ENCODE assay signal across 8 mouse cellular contexts in the genomic region with DNA sequence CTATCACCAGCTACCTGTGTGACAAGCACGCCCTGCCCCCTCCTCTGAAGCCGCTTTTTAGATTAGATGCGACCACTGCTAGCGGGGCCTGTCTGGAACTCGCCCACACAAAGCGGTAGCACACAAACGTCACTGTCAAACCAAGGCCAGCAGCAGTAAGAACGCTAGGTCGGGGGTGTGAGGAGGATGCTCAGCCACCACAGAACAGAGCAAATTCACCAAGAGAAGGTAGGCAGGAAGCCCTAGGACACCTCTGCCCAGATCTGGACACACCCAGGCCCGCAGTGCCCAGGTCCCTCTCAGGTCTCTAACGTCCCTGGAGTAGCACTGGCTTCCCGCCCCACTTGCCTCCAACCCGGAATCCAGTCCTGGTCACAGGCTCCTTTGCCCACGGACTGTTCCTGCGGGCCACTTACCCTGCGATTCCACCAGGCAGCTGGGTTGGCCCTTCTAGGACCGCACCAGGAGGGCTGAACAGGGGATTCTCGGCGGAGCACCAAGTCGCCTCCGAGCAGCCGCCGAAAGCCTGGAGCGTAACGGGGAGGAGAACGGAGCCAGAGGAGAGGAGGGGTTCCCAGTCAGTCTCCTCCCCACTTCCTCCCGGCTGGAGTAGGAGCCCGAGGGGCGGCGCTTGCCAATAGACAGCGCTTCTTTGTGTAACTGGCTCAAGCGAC. TPM values are rescaled to one million over a fixed set of nuclear protein-coding genes. Genes with fewer than 3 reads are reported as not detected.
DNase-seq lines count a peak whose midpoint lies in the region; ATAC-seq and TF ChIP-seq lines count a peak whose summit lies in the region.

No protein-coding gene starts in this region.

- WGBS in cerebellum, adult 2 months = under 1% methylated on average over 32 of the region's 32 CpGs
- WGBS in forebrain, postnatal 0 days = 2% methylated on average over 32 of the region's 32 CpGs
- under 1% methylated on average over 32 of the region's 32 CpGs for WGBS in liver, embryonic 15.5 days (ENCODE audit: insufficient replicate concordance)
- WGBS in neural tube, embryonic 13.5 days = under 1% methylated on average over 32 of the region's 32 CpGs

- peaks cover 4% of the 10 kb centered on the region for H3K4me1 ChIP-seq in cerebellum, adult 2 months (ENCODE audit: control insufficient read depth, insufficient read depth, low read length)
- H3K4me1 ChIP-seq in forebrain, postnatal 0 days (ENCODE audit: insufficient read depth) = 0 out of 2 replicates have a peak, but pooled peaks cover 7% of the 10 kb centered on the region
- peaks cover 25% of the 10 kb centered on the region for H3K4me1 ChIP-seq in liver, embryonic 15.5 days (replicated peaks)
- H3K4me1 ChIP-seq in neural tube, embryonic 13.5 days (replicated peaks) = peaks cover 35% of the 10 kb centered on the region

- H3K36me3 ChIP-seq in forebrain, postnatal 0 days (ENCODE audit: insufficient read depth) = 0 out of 2 replicates have a peak, but pooled peaks cover 4% of the 10 kb centered on the region
- no peaks in the 10 kb centered on the region for H3K36me3 ChIP-seq in liver, embryonic 15.5 days (replicated peaks)
- H3K36me3 ChIP-seq in neural tube, embryonic 13.5 days = peaks cover 24% of the 10 kb centered on the region

- peak overlapping the region; percentile 93 for H3K27ac ChIP-seq in cerebellum, adult 2 months (ENCODE audit: insufficient read depth, low read length)
- peak overlapping the region; percentile 92 for H3K27ac ChIP-seq in forebrain, postnatal 0 days (ENCODE audit: low read depth, low read length)
- H3K27ac ChIP-seq in liver, embryonic 15.5 days (replicated peaks) = peak overlapping the region; percentile 6; the same call in 1 of the 2 replicates
- H3K27ac ChIP-seq in neural tube, embryonic 13.5 days (replicated peaks) = peak overlapping the region; percentile 99

- no peaks in the 10 kb centered on the region for H3K9me3 ChIP-seq in forebrain, postnatal 0 days (ENCODE audit: low read length)
- H3K9me3 ChIP-seq in liver, embryonic 15.5 days (replicated peaks) = no peaks in the 10 kb centered on the region
- no peaks in the 10 kb centered on the region for H3K9me3 ChIP-seq in neural tube, embryonic 13.5 days

- H3K9ac ChIP-seq in forebrain, postnatal 0 days = peak overlapping the region; percentile 87
- H3K9ac ChIP-seq in liver, embryonic 15.5 days = peak overlapping the region; percentile 35
- peak overlapping the region; percentile 97 for H3K9ac ChIP-seq in neural tube, embryonic 13.5 days

- DNase-seq in MN1 (ENCODE audit: low spot score) = peak; percentile 87
- DNase-seq in cerebellum, adult 2 months = peak; percentile 87 to 89
- DNase-seq in forebrain, postnatal 0 days = peak; percentile 91
- DNase-seq in heart, postnatal 25 days (ENCODE audit: low spot score) = peak; percentile 77
- peak; percentile 85 for DNase-seq in layer of hippocampus, adult 11-12 months (ENCODE audit: low spot score)
- DNase-seq in urinary bladder, postnatal 25 days (ENCODE audit: low spot score) = peak; percentile 63

- no peaks in the 10 kb centered on the region for H3K27me3 ChIP-seq in cerebellum, adult 2 months (ENCODE audit: control insufficient read depth, insufficient read depth, low read length)
- no peaks in the 10 kb centered on the region for H3K27me3 ChIP-seq in forebrain, postnatal 0 days (ENCODE audit: insufficient read depth, low read length)
- H3K27me3 ChIP-seq in liver, embryonic 15.5 days = no peaks in the 10 kb centered on the region
- no peaks in the 10 kb centered on the region for H3K27me3 ChIP-seq in neural tube, embryonic 13.5 days

- no peak for TF ChIP-seq CTCF in cerebellum, adult 2 months (IDR thresholded peaks at IDR 0.05; ENCODE audit: borderline replicate concordance, insufficient read depth, low read depth, low read length)
- peak; percentile 28; the same call in 1 of the 2 replicates for TF ChIP-seq CTCF in forebrain, postnatal 0 days (IDR thresholded peaks at IDR 0.05; ENCODE audit: low read depth)

- peak overlapping the region; percentile 92 for H3K4me3 ChIP-seq in cerebellum, adult 2 months (replicated peaks; ENCODE audit: insufficient read depth, low read depth, low read length)
- H3K4me3 ChIP-seq in forebrain, postnatal 0 days (ENCODE audit: low read depth, low read length) = peak overlapping the region; percentile 71
- H3K4me3 ChIP-seq in liver, embryonic 15.5 days (replicated peaks) = peak overlapping the region; percentile 62
- peak overlapping the region; percentile 76 for H3K4me3 ChIP-seq in neural tube, embryonic 13.5 days

- peak; percentile 50; the same call in 1 of the 2 replicates for TF ChIP-seq POLR2A in cerebellum, adult 2 months (IDR thresholded peaks at IDR 0.05; ENCODE audit: borderline replicate concordance, insufficient read depth, low read length)

- peak; percentile 94 for ATAC-seq in forebrain, postnatal 0 days
- peak; percentile 72 for ATAC-seq in liver, embryonic 15.5 days (ENCODE audit: insufficient read depth)
- ATAC-seq in neural tube, embryonic 13.5 days (ENCODE audit: low read depth) = peak; percentile 95

- intact Hi-C loops in heart, postnatal 25 days (cut with DNase I) = loop anchor here (5.0 kb wide), 2 partner anchors 45 to 970 kb away; partner anchors contain the start of gene Tcaf2

- peak overlapping the region; percentile 58 for H3K4me2 ChIP-seq in forebrain, postnatal 0 days (ENCODE audit: low read depth)
- H3K4me2 ChIP-seq in liver, embryonic 15.5 days = peak overlapping the region; percentile 73
- H3K4me2 ChIP-seq in neural tube, embryonic 13.5 days = peak overlapping the region; percentile 70

RNA-seq across cellular contexts. Expression of gene Tcaf1, which starts 17.2 kb away (rescaled TPM):
- 92.9 and 103 TPM in 2 replicates for polyA plus RNA-seq in cerebellum, adult 2 months (2012; rRNA removed)
- 242 and 286 TPM in 2 replicates for total RNA-seq in forebrain, postnatal 0 days (2014; rRNA removed)
- polyA plus RNA-seq in forebrain, postnatal 0 days (2015; fragmentation: Nextera tagmentation; extraction: Ambion mirVana) = 147 and 183 TPM in 2 replicates
- total RNA-seq in heart, postnatal 25 days (2021) = 10 to 100 TPM; 12.3 to 15.9 TPM
- polyA plus RNA-seq in liver, embryonic 15.5 days (2015; fragmentation: Nextera tagmentation; extraction: Ambion mirVana) = 4.7 TPM in 2 replicates
- polyA plus RNA-seq in neural tube, embryonic 13.5 days (2015; fragmentation: Nextera tagmentation; extraction: Ambion mirVana) = 203 and 209 TPM in 2 replicates

RNA-seq across cellular contexts. Expression of gene Olfr453, which starts 46.5 kb away (rescaled TPM):
- not detected in 2 replicates for polyA plus RNA-seq in cerebellum, adult 2 months (2012; rRNA removed)
- not detected in 2 replicates for total RNA-seq in forebrain, postnatal 0 days (2014; rRNA removed)
- not detected in 2 replicates for polyA plus RNA-seq in forebrain, postnatal 0 days (2015; fragmentation: Nextera tagmentation; extraction: Ambion mirVana)
- total RNA-seq in heart, postnatal 25 days (2021) = not detected
- not detected in 2 replicates for polyA plus RNA-seq in liver, embryonic 15.5 days (2015; fragmentation: Nextera tagmentation; extraction: Ambion mirVana)
- not detected in 2 replicates for polyA plus RNA-seq in neural tube, embryonic 13.5 days (2015; fragmentation: Nextera tagmentation; extraction: Ambion mirVana)

RNA-seq across cellular contexts. Expression of gene Tcaf2, which starts 47.6 kb away (rescaled TPM):
- 0.55 and 0.87 TPM in 2 replicates for polyA plus RNA-seq in cerebellum, adult 2 months (2012; rRNA removed)
- 2.0 and 2.4 TPM in 2 replicates for total RNA-seq in forebrain, postnatal 0 days (2014; rRNA removed)
- polyA plus RNA-seq in forebrain, postnatal 0 days (2015; fragmentation: Nextera tagmentation; extraction: Ambion mirVana) = 0.57 and 1.2 TPM in 2 replicates
- 1 to 10 TPM; 3.3 to 3.6 TPM for total RNA-seq in heart, postnatal 25 days (2021)
- 0.15 and 0.23 TPM in 2 replicates for polyA plus RNA-seq in liver, embryonic 15.5 days (2015; fragmentation: Nextera tagmentation; extraction: Ambion mirVana)
- polyA plus RNA-seq in neural tube, embryonic 13.5 days (2015; fragmentation: Nextera tagmentation; extraction: Ambion mirVana) = 2.6 and 3.0 TPM in 2 replicates

Comparison
In these comparisons a context has a peak if more than half of its experiments do, and no peak if none do; other contexts are left out.
1. Peak in every context shown above with its lines: DNase-seq, ATAC-seq, H3K4me3 ChIP-seq and H3K27ac ChIP-seq.
2. H3K27ac ChIP-seq: peak in every context shown above with its lines; median percentile 99 in neural tube, embryonic 13.5 days; 93 in cerebellum, adult 2 months; 92 in forebrain, postnatal 0 days; 6 in liver, embryonic 15.5 days.
3. H3K9ac ChIP-seq: peak in every context shown above with its lines; median percentile 97 in neural tube, embryonic 13.5 days; 87 in forebrain, postnatal 0 days; 35 in liver, embryonic 15.5 days.
4. RNA of gene Tcaf1, which starts 17.2 kb away (polyA plus RNA-seq): 203 to 209 TPM in neural tube, embryonic 13.5 days, 147 to 183 TPM in forebrain, postnatal 0 days and 92.9 to 103 TPM in cerebellum, adult 2 months; 4.7 TPM in liver, embryonic 15.5 days; every median in the first group is over 10 times any median in the second.